Mouse (Mus musculus) left cerebral cortex, adult 9 months (tissue): ENCODE measurements around the gene Enkur.
"Not testable (repeated sequence)": the region's sequence is repeated elsewhere in the genome, so short reads cannot be mapped to it uniquely, and the experiment has no call there.

ENCODE experiments used
- DNase-seq, 2 experiments: peaks; one replicate each; pipeline ENCODE4 v3.0.0; 2022; ENCODE audit warnings: low spot score in 2 of 2

Enkur gene

DNA sequence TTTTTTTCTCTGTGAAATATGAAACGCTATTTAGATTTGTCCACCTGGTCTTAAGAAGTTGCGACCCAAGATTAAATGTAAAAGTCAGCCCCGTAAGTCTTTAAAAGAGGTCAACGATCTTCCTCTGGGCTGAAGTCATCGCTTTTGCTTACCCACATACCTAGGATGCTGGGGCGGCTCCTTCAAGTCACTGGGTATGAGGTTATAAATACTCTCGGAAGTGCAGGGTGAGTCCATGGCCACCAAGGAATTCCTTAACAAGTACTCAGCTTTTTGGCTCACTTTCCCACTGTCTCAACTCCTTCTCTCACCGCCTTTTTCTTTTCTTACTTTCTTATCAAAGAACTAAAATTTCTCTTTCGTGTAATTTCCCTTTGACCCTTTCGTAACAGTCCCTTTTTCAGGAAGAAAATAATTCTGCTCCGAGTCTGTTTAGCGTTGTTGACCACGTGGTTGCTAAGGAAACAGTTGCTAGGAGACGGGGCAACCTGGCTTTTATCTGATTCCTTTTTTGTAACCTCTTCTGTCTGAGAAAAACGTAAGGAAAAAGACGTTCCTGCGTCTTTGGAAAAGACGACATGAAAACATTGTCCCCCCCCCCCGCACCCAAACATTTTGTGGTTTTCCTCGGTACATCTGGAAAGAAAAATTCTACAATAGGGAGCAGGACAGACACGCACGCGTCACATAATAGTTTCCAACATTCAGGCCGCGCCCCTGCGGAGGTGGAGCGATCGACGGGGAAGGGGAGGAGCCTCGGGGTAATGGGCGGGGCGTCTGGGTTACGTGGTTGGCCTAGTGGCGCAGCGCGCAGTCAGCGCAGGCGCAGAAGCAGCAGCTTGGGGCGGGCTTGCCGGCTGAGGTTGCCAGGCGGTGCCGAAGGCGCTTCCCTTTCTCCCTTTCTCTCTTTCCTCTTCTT lies at the start of gene Enkur, which contains the start of gene Thnsl1:
Enkur (minus strand) TSS at position 454 of the 919 bp plus-strand sequence.
Thnsl1 (plus strand) TSS at position 813 of the 919 bp plus-strand sequence.
- peak; percentile 88 to 97 for DNase-seq

DNA sequence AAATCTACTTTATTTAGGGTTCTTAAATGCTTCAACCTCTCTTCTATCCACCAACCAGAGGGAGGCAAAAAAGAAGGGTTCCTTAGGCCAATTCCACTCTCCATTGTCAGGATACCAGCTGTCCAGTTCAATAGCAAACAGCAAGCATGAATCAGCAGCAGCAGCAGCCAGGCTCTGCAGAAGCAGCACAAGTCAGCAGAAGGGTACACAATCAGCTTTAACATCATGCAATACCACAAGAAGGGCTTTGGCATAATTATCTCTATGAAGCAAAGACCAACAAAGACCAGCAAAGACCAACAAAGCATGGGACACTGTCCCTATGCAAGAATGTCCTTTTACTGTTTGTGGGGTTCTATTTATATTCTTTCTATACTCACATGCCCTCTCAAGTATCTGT lies 49.1 kb upstream of the Enkur start:
- DNase-seq = no peak

DNA sequence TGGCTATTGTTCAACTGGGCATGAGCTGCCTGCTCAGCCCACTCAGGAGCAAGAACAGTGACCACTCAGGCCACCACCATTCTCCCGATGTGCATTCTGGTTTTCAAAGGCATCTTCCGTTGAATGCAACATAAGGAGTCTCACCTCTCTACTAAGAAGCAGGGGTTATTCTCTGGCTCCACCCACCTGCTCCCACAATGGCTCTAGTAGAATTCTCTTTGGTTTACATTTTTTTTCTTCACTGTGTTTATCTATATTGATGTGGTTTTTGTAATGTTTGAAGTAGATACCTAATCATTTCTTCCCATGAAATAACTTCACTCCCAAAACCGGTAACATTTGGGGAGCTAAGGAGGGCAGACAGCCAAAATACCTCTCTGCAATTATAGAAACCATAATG lies 48.5 kb upstream of the Enkur start:
- no peak for DNase-seq

GRCm38 (mm10) chr2:21245477-21246102 lies 40.4 kb upstream of the Enkur start:
- no peak for DNase-seq

- no peak for DNase-seq
Observed at GRCm38 (mm10) chr2:21244986-21245385, 39.8 kb upstream of the Enkur start.

DNA sequence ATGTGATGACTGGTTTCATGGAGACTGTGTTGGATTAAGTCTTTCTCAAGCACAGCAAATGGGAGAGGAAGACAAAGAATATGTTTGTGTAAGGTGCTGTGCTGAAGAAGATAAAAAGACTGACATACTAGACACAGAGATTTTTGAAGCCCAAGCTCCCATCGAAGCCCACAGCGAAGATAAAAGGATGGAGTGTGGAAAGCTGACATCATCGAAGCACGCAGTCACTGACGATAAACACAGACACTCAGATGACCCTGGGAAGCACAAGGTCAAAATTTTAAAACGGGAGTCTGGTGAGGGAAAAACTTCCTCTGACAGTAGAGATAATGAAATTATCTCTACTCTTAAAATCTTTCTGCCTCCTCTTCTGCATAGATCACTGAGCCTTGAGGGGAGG lies 38.9 kb upstream of the Enkur start:
- not testable (repeated sequence) for DNase-seq

- no peak for DNase-seq
Observed at GRCm38 (mm10) chr2:21236846-21237245, 31.7 kb upstream of the Enkur start.

DNA sequence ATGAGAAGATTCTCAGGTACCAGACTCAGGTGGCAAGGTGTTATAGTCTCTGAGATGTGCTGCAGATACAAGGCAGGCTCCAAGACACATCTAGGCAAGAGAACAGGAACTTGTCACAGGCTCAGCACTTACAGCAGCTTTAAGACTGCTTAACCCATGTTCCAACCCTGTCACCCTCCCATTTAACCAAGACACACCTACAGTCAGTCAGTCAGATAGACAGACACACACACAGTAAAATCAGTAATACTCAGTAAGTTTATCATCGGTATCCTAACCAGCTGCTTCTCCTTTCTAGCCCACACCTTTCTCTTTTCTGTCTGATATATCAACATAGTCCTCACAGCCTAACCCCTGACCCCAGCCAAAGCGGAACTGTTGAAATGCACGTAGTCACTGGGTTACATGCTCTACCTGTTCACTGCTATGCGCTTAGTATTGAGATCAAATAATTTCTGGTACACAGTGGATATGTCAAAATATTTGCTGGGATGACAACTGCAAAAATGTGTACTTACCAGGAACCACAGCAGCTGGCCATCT lies 30.8 kb upstream of the Enkur start:
- no peak for DNase-seq

DNA sequence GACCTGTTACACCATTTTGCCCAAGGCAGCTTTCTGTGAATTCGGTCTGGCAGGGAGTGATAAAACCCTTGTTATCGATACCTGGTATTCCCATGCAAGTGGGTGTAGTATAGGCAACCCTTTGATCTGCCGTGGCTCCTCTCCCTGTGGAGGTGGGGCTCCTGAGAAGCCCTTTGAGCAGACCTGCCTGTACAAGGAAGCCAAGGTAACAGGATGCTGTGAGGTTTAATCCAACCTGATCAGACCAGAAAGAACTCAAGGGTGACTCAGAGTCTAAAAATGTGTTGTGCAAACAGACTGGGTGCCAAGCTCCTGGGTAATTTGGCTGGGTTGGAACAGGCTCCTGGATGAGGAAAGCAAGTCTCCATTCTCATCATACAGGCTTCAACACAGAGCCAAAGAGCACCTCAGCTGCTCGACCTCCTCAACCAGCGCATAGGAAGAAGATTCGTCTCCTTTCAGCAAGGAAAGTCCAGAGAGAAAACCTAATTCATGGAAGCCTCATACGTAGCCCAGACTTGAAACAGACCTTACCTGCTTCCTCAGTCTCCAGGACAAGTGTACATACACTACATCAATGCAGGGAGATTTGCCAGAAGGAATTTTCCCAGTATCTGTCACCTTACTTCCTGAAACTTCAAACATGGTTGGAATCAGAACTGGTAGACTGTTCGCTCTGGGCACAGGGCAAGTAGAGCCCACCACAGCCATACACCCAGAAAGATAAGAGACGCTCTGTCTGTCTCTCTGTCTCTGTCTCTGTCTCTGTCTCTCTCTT lies 29.9 kb upstream of the Enkur start:
- peak in 1 of 2 experiments; percentile 9 for DNase-seq

DNA sequence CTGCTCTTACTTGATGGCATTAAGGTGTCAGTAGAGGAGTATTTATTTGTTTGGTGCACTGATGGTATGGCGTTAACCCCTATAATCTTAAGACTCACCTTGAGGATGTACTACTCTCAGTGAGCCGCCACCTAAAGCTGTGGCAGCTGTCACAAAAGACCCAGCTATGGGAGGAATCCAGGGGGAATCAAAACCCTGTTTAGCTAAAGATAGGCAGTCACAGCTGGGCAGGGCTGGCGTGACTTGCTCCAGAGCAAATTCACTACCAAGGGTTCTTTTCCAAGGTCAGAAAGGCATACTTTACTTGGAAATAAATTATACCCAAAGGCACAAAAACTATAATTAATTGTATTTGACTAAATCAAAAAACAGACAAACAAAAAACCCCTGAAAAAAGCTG lies 26.0 kb upstream of the Enkur start:
- DNase-seq = no peak

DNA sequence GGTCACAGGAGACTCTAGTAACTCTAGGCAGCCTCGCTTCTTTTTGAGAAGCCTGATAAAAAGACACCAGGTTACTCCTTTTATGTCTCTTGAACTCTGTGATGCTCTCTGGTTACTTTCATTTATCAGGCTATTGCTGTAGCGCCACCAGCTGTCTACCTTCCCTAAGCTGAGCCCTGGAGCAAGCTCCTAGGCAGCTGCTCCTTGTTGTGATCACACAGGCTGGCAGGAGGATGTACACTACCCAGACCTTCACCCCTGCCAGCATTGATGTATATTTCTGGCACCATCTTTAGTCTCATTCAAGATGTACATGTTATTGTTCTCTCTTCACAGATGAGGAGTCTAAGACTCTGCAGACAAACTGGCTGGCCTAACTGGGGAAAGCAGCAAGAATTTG lies 25.1 kb upstream of the Enkur start:
- no peak for DNase-seq

- DNase-seq = no peak
Observed at GRCm38 (mm10) chr2:21222453-21223384, 17.6 kb upstream of the Enkur start.

- DNase-seq = no peak
Observed at GRCm38 (mm10) chr2:21215284-21215683, 10.1 kb upstream of the Enkur start.

GRCm38 (mm10) chr2:21214322-21214721 lies 9.2 kb upstream of the Enkur start:
- no peak for DNase-seq

DNA sequence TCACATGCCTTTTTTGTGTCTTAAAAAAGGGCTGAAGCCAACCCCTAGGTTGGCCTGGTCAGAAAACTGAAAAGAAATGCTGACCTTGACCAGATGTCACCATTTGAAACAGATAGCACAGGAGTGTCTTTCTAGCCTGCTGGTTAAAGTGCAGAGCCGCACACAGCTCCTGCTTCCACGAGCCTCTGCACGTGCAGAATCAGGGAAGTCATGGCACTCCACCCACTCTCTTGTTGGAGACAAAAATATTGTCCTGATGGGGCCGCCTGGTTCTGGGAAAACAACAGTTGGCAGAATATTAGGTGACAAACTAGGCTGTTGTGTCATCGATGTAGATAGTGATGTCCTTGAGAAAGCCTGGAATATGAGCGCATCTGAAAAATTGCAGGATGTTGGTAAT lies 6.2 kb upstream of the Enkur start:
- DNase-seq = no peak

- DNase-seq = no peak
Observed at GRCm38 (mm10) chr2:21206278-21206677, 1.1 kb upstream of the Enkur start.

DNA sequence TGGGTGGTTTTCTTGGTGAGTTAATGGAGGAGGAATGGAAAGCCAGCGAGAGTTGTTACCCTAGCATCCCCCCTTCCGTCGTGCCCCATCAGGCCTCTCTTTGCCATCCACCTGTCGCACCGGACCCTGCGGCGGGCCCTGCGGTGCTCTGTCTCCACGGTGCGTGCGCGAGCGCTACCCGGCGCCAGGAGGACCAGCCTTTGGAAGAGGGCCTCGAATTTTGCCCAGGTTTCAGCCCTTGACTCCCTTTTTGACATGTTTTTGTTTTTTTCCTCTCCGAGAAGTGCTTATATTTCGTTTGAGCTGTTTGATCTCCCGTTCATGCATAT lies 630 bp upstream of the Enkur start:
- DNase-seq = no peak

- DNase-seq = peak in 1 of 2 experiments; percentile 16
Observed at GRCm38 (mm10) chr2:21202754-21203153, 2.4 kb downstream of the Enkur start.

DNA sequence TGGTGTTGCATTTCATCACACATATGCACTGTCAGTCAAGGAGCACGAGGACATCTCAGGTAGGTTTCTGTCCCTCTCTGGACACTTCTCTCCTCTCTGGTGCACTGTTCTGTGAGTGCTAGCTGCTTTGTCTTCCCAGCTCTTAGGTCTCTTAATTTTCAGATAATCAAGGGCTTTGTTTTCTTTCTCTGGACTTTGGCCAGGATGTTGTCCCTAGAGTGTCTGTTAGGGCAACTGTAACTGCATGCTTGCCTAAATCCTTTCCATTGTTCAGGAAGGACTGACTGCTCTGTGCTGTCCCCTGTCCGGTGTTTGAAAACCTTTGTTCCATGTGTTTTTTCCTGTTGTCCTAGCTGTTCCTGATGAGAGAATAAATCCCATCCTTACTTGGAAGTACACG lies 6.1 kb downstream of the Enkur start:
- DNase-seq = no peak

- no peak for DNase-seq
Observed at GRCm38 (mm10) chr2:21195233-21195632, 9.9 kb downstream of the Enkur start.

DNA sequence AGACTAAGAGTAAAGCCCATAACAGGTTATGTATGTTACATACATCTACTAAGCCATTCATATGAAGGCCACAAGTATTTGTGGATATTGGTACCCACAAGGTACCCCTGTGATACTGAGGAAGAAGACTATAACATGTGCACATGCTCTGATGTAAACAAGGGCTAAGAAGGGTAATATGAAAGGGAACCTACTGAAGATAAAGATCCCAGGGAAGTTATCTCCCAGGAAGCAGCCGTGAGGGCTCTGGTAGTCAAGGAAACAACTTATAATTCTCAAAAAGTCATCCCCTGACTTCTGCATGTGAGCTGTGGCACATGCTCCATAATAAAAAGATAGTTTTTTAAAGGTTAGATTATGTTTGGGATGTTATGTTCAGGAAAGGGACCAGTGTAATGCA lies 13.9 kb downstream of the Enkur start:
- DNase-seq = no peak
